Mouse (Mus musculus) lung, postnatal 0 days (tissue): Measurements from ENCODE around the gene Slc25a25.

Experiments used
- CTCF ChIP-seq: IDR thresholded peaks from 2 replicates; pipeline ENCODE4 v1.5.1; 2016; ENCODE audit warnings: antibody characterized with exemption, mild to moderate bottlenecking
- EP300 ChIP-seq: IDR thresholded peaks from 2 replicates; pipeline ENCODE4 v1.6.1; 2016; ENCODE audit warnings: antibody characterized with exemption, mild to moderate bottlenecking, control low read depth

- TF ChIP-seq CTCF (no peak), EP300 (no peak; the same call in 1 of the 2 replicates)
Measured at GRCm38 (mm10) chr2:32424796-32425195, 26.4 kb downstream of the Slc25a25 start.
